Mouse (Mus musculus): ENCODE results near the gene Hist1h3c. TPM values are rescaled to one million over a fixed set of nuclear protein-coding genes. Genes with fewer than 3 reads are reported as not detected.

The Hist1h3c gene
- 10 to 100 TPM in 1 of 2 experiments, 1 to 10 TPM in 1; 9.0 to 44.3 TPM for total RNA-seq (2023)

DNA sequence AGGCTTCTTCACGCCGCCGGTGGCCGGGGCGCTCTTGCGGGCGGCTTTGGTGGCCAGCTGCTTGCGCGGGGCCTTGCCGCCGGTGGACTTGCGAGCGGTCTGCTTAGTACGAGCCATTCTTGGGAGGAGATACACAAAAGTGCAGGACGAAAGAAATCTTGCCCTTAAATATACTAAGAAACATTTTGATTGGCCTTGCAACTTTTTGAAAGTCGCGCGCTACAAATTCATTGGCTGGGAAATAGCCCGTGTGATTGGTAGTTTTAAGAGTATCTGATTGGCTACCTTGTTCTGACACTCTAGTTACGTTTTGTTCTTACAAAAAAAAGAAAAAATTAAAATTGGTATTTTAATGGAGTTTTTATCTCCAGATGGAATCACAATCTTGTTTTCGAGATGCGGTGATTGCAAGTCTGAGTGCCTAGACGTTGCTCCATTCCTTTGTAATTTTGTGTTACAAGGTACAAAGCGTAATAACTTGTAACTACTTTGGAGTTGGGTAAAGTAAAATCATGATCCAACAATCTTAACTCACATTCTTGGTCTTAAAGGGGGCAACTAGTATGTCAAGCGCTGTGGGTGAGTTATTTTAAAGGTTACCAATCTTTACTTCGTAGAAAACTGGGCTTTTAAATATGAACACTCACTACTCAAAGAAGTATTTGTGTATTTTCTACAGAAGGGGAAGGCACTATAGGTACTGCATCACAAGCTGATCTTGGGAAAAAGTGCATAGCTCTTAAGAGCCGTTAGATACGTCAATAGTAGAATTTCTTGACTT, at the start of gene Hist1h3c:
Hist1h3c (minus strand) TSS at position 222 of the 781 bp plus-strand sequence.

GRCm38 (mm10) chr13:23769613-23770012, 24.2 kb upstream of the Hist1h3c start, which contains the start of gene Trim38:
Trim38 (plus strand) TSS chr13:23769913.

DNA sequence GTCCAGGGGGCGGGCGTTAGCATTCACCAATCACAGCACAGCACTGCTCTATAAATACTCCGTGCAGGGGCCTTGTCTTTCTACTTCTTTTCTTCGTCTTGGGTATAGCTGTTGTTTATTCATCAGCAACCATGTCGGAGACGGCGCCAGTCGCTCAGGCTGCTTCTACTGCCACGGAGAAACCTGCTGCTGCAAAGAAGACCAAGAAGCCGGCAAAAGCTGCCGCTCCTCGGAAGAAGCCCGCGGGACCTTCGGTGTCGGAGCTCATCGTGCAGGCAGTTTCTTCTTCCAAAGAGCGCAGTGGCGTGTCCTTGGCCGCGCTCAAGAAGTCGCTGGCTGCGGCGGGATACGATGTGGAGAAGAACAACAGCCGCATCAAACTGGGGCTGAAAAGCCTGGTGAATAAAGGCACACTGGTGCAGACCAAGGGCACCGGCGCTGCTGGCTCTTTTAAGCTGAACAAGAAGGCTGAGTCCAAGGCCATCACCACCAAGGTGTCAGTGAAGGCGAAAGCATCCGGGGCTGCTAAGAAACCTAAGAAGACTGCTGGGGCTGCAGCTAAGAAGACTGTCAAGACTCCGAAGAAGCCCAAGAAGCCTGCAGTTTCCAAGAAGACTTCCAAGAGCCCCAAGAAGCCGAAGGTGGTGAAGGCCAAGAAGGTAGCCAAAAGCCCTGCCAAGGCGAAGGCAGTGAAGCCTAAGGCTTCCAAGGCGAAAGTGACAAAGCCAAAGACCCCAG, 18.4 kb upstream of the Hist1h3c start, which contains the start of gene Hist1h1a:
Hist1h1a (plus strand) TSS at position 81 of the 738 bp plus-strand sequence.

GRCm38 (mm10) chr13:23761871-23762821, 16.7 kb upstream of the Hist1h3c start, which contains the start of gene Hist1h3a:
Hist1h3a (minus strand) TSS chr13:23762386.

GRCm38 (mm10) chr13:23760972-23761864, 15.8 kb upstream of the Hist1h3c start, which contains the start of gene Hist1h4a:
Hist1h4a (minus strand) TSS chr13:23761230.

GRCm38 (mm10) chr13:23756790-23757189, 11.4 kb upstream of the Hist1h3c start, which contains the start of gene Hist1h4b:
Hist1h4b (plus strand) TSS chr13:23757013.

GRCm38 (mm10) chr13:23752067-23752741, 6.8 kb upstream of the Hist1h3c start, which contains the start of gene Hist1h3b:
Hist1h3b (plus strand) TSS chr13:23752267.

GRCm38 (mm10) chr13:23750839-23751477, 5.6 kb upstream of the Hist1h3c start, which contains the start of gene Hist1h2ab:
Hist1h2ab (plus strand) TSS chr13:23751126.

GRCm38 (mm10) chr13:23746201-23747080, 1.0 kb upstream of the Hist1h3c start, which contains the start of gene Hist1h2bb:
Hist1h2bb (plus strand) TSS chr13:23746734.

GRCm38 (mm10) chr13:23738677-23739068, 6.7 kb downstream of the Hist1h3c start, which contains the start of gene Hist1h1c:
Hist1h1c (plus strand) TSS chr13:23738808.

DNA sequence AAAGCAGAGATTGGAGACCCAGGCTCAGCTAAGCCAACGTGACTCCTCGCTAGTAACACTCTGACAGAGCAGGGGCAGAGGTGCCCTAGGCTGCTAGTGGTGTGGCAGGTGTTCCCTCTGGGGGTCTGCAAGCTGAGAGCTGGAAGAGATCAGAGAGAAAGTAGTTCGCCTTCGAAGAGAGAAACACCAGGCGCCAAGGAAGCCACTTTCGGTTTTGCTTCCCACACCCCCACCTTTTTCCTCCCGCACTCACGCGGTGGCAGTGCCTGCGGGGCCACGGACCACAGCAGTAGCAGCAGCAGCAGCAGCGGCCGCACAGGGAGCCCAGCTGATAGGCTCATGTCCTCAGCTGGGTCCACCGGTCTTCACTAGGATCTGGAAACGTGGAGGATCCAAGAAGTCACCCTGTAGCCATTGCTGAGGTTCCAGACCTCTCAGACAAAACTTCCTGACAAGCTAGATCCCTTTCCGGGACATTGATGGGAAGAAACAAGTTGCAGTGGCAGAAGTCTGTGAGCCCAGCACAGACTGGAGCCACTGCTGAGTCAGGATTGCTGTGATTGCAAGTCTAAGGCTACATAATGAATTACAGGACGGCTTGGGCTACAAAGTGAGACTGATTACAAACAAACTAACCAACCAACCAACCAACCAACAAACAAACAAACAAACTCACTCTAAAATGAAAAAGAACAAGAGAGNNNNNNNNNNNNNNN, 34.9 kb downstream of the Hist1h3c start, which contains the start of gene Hfe:
Hfe (minus strand) TSS at position 481 of the 716 bp plus-strand sequence.

GRCm38 (mm10) chr13:23698300-23698693, 47.1 kb downstream of the Hist1h3c start, which contains the start of gene Hist1h4c:
Hist1h4c (minus strand) TSS chr13:23698454.

GRCm38 (mm10) chr13:23695514-23695913, 49.9 kb downstream of the Hist1h3c start, which contains the start of gene Hist1h1t:
Hist1h1t (plus strand) TSS chr13:23695814.

Data from T-cell, adult 66 days (primary cell).